Mouse (Mus musculus) megakaryocyte, embryonic 14.5 days (primary cell): Measurements from ENCODE around the gene Prox1.

Experiments
- FLI1 ChIP-seq: IDR thresholded peaks from 2 replicates; pipeline ENCODE4 v1.6.1; 2012; ENCODE audit warnings: low read length, inconsistent platforms, mixed read lengths
- GATA1 ChIP-seq: IDR thresholded peaks from 3 replicates; pipeline ENCODE4 v1.6.1; 2012; ENCODE audit warnings: mixed read lengths, low read length, inconsistent platforms, borderline replicate concordance

GRCm38 (mm10) chr1:190213175-190213574 is 42.7 kb upstream of the Prox1 start:
- TF ChIP-seq GATA1 (no peak), FLI1 (no peak)
